Mouse (Mus musculus): ENCODE results near the gene Hist1h2ap. TPM values are rescaled to one million over a fixed set of nuclear protein-coding genes. Genes with fewer than 3 reads are reported as not detected.
"Not testable (repeated sequence)": the region's sequence is repeated elsewhere in the genome, so short reads cannot be mapped to it uniquely, and the experiment has no call there.

Hist1h2ap gene
- polyA plus RNA-seq, 1 experiment from 2014 or later = 5,867 TPM

- Histone ChIP-seq H3K9ac (no peak overlapping the region), H3K4me2 (no peak overlapping the region), H3K36me3 (no peaks in the 10 kb centered on the region), H3K9me3 (replicated peaks) (no peaks in the 10 kb centered on the region), H3K27me3 (replicated peaks) (no peaks in the 10 kb centered on the region), H3K4me1 (peaks cover 8% of the 10 kb centered on the region), H3K4me3 (no peak overlapping the region), H3K27ac (no peak overlapping the region)
- WGBS (ENCODE audit: insufficient replicate concordance) = 82% methylated on average over 7 of the region's 7 CpGs
- no peak for ATAC-seq
Observed at GRCm38 (mm10) chr13:21795584-21795983, 37.7 kb downstream of the Hist1h2ap start.

- Histone ChIP-seq H3K4me1 (peaks cover 38% of the 10 kb centered on the region), H3K9me3 (replicated peaks) (no peaks in the 10 kb centered on the region), H3K9ac (peak overlapping the region; percentile 52), H3K4me3 (no peak overlapping the region; the same call in 1 of the 2 replicates), H3K4me2 (peak overlapping the region; percentile 54), H3K36me3 (no peaks in the 10 kb centered on the region), H3K27ac (peak overlapping the region; percentile 51; the same call in 1 of the 2 replicates), H3K27me3 (replicated peaks) (no peaks in the 10 kb centered on the region)
- ATAC-seq = no peak
- 29% methylated on average over 18 of the region's 18 CpGs for WGBS (ENCODE audit: insufficient replicate concordance)
Observed at GRCm38 (mm10) chr13:21790601-21791283, 42.6 kb downstream of the Hist1h2ap start.

DNA sequence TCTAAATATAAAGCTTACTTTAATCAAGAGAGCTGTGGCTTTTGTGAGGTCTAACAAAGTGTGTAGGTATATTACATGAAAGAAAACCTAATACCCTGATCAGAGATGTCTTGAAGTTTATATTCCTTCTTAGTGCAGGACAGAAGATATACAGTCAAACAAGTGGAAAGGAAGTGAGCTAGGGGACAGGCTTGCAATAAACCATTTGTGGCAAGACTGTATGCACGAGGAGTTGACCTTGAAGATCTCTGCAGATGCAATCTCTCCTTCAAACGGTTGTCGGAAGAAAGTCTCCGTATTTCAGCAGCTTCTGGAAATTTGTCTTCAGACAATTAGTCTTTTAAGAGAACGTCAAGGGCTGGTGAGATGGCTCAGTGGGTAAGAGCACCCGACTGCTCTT is 43.4 kb downstream of the Hist1h2ap start:
- WGBS (ENCODE audit: insufficient replicate concordance) = 49% methylated on average over 6 of the region's 6 CpGs
- peak overlapping the region; percentile 100; the same call in 1 of the 2 replicates for H3K27ac ChIP-seq
- 0 out of 2 replicates have a peak overlapping the region, but pooled peaks have one; percentile 78 for H3K9ac ChIP-seq
- H3K4me3 ChIP-seq = no peak overlapping the region
- H3K4me2 ChIP-seq = peak overlapping the region; percentile 67; the same call in 1 of the 2 replicates
- H3K27me3 ChIP-seq (replicated peaks) = no peaks in the 10 kb centered on the region
- peaks cover 46% of the 10 kb centered on the region for H3K4me1 ChIP-seq
- ATAC-seq = no peak
- no peaks in the 10 kb centered on the region for H3K9me3 ChIP-seq (replicated peaks)
- H3K36me3 ChIP-seq = no peaks in the 10 kb centered on the region

DNA sequence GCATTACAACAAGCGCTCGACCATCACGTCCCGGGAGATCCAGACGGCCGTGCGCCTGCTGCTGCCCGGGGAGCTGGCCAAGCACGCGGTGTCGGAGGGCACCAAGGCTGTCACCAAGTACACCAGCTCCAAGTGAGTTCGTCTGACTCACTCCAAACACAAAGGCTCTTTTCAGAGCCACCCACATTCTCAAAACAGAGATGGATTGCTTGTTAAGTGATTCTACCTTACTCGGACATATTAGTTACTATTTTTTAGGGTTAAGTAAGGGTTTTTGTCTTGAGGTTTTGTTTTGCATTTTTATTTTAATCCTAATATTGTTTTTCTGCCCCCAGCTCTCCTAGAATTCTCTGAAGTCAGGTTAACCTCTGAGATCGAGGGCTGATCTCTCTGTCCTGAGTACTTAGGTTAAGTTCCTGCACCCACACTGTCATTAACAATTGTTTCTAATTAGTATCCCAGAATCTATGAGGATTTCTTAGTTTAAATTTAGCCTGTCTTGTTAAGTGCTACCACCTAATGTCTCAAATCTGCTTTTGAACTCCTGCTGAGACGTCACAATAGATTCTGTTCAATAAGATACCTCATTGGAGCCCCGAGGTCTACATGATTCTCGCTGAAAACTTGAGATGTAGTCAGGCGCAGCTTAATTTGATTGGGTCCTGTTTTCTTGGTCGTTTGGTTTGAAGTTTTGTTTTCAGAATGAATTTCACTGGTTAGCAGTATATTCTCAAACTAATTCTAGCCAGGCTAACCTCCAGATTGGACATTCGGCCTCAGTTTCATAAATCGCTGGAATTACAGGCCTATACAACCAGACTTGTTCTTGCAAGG is 45.3 kb downstream of the Hist1h2ap start:
- peak; percentile 17 for ATAC-seq

DNA sequence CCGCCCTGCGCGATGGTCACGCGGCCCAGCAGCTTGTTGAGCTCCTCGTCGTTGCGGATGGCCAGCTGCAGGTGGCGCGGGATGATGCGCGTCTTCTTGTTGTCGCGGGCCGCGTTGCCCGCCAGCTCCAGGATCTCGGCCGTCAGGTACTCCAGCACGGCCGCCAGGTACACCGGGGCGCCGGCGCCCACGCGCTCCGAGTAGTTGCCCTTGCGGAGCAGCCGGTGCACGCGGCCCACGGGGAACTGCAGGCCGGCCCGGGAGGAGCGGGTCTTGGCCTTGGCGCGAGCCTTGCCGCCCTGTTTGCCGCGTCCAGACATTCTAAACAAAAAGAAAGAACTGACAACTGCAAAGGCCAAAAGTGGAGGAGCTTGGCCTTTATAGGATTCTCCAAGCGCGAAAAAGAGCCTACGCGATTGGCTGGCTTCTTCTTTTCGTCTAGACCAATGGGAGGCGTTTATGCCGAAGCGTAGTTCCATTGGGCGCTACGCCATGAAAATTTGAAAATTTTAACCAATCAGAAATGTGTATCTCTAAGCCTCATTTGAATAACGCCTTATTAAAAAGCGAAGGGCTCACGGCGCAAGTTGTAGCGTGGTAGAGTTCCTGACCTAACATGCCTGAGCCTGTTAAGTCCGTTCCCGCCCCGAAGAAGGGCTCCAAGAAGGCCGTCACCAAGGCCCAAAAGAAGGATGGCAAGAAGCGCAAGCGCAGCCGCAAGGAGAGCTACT is 46.2 kb downstream of the Hist1h2ap start, which contains the start of the genes Hist1h2an and Hist1h2bp:
Hist1h2an (minus strand) TSS at position 320 of the 731 bp plus-strand sequence.
Hist1h2bp (plus strand) TSS at position 563 of the 731 bp plus-strand sequence.
- WGBS (ENCODE audit: insufficient replicate concordance) = under 1% methylated on average over 38 of the region's 63 CpGs
- Histone ChIP-seq H3K9ac (peak within 1 kb of the TSS; percentile 78), H3K27ac (peak within 1 kb of the TSS; percentile 100), H3K4me3 (peak within 1 kb of the TSS; percentile 54), H3K4me2 (peak within 1 kb of the TSS; percentile 67), H3K4me1 (peaks cover 64% of the 10 kb centered on the region)
- H3K27me3 ChIP-seq (replicated peaks); H3K9me3 ChIP-seq (replicated peaks); H3K36me3 ChIP-seq: not testable (repeated sequence)
- peak; percentile 88 for ATAC-seq

More for the DNA sequence above, 45.3 kb downstream of the Hist1h2ap start:
- WGBS (ENCODE audit: insufficient replicate concordance) = 22% methylated on average over 14 of the region's 21 CpGs
- H3K9ac ChIP-seq = peak overlapping the region; percentile 78
- peaks cover 58% of the 10 kb centered on the region for H3K4me1 ChIP-seq
- no peaks in the 10 kb centered on the region for H3K27me3 ChIP-seq (replicated peaks)
- H3K4me3 ChIP-seq = peak overlapping the region; percentile 54
- H3K4me2 ChIP-seq = peak overlapping the region; percentile 67
- peak overlapping the region; percentile 100 for H3K27ac ChIP-seq
- no peaks in the 10 kb centered on the region for H3K36me3 ChIP-seq
- H3K9me3 ChIP-seq (replicated peaks) = no peaks in the 10 kb centered on the region

- H3K9ac ChIP-seq = peak overlapping the region; percentile 77
- 6% methylated on average over 8 of the region's 8 CpGs for WGBS (ENCODE audit: insufficient replicate concordance)
- peak overlapping the region; percentile 100 for H3K27ac ChIP-seq
- H3K4me2 ChIP-seq = peak overlapping the region; percentile 67
- no peaks in the 10 kb centered on the region for H3K27me3 ChIP-seq (replicated peaks)
- H3K4me1 ChIP-seq = peaks cover 66% of the 10 kb centered on the region
- no peaks in the 10 kb centered on the region for H3K36me3 ChIP-seq
- no peaks in the 10 kb centered on the region for H3K9me3 ChIP-seq (replicated peaks)
- H3K4me3 ChIP-seq = peak overlapping the region; percentile 54
- ATAC-seq = no peak
Observed at GRCm38 (mm10) chr13:21786189-21786898, 47.0 kb downstream of the Hist1h2ap start.

GRCm38 (mm10) chr13:21784311-21784710 is 49.0 kb downstream of the Hist1h2ap start:
- no peaks in the 10 kb centered on the region for H3K9me3 ChIP-seq (replicated peaks)
- 64% methylated on average over 6 of the region's 6 CpGs for WGBS (ENCODE audit: insufficient replicate concordance)
- H3K4me3 ChIP-seq = peak overlapping the region; percentile 55
- peak overlapping the region; percentile 77 for H3K9ac ChIP-seq
- peaks cover 65% of the 10 kb centered on the region for H3K4me1 ChIP-seq
- peak overlapping the region; percentile 100 for H3K27ac ChIP-seq
- no peak for ATAC-seq
- H3K27me3 ChIP-seq (replicated peaks) = no peaks in the 10 kb centered on the region
- peak overlapping the region; percentile 87 for H3K4me2 ChIP-seq
- H3K36me3 ChIP-seq = no peaks in the 10 kb centered on the region

- WGBS (ENCODE audit: insufficient replicate concordance) = 4% methylated on average over 9 of the region's 9 CpGs
- peaks cover 59% of the 10 kb centered on the region for H3K4me1 ChIP-seq
- ATAC-seq = no peak
Observed at GRCm38 (mm10) chr13:21783734-21784161, 49.6 kb downstream of the Hist1h2ap start.

GRCm38 (mm10) chr13:21783255-21783617 is 50.1 kb downstream of the Hist1h2ap start, which contains the start of gene Hist1h3i:
TSS of gene Hist1h3i (minus strand) at chr13:21783370.
- Histone ChIP-seq H3K27me3 (replicated peaks) (no peaks in the 10 kb centered on the region), H3K27ac (peak within 1 kb of the TSS; percentile 100), H3K9ac (peak within 1 kb of the TSS; percentile 82), H3K4me1 (peaks cover 59% of the 10 kb centered on the region), H3K4me2 (peak within 1 kb of the TSS; percentile 87), H3K4me3 (peak within 1 kb of the TSS; percentile 55), H3K36me3 (no peaks in the 10 kb centered on the region), H3K9me3 (replicated peaks) (no peaks in the 10 kb centered on the region)
- under 1% methylated on average over 20 of the region's 20 CpGs for WGBS (ENCODE audit: insufficient replicate concordance)
- peak; percentile 52 for ATAC-seq

More at GRCm38 (mm10) chr13:21783734-21784161, 49.6 kb downstream of the Hist1h2ap start:
- H3K27me3 ChIP-seq (replicated peaks) = no peaks in the 10 kb centered on the region
- H3K4me3 ChIP-seq = peak overlapping the region; percentile 55
- H3K9ac ChIP-seq = peak overlapping the region; percentile 77
- no peaks in the 10 kb centered on the region for H3K36me3 ChIP-seq
- no peaks in the 10 kb centered on the region for H3K9me3 ChIP-seq (replicated peaks)
- peak overlapping the region; percentile 87 for H3K4me2 ChIP-seq
- H3K27ac ChIP-seq = peak overlapping the region; percentile 100
